Comparison of ENCODE assay signal across 8 mouse cellular contexts in genomic region chr5:122158557-122159515, GRCm38 (mm10). TPM values are rescaled to one million over a fixed set of nuclear protein-coding genes. Genes with fewer than 3 reads are reported as not detected.
DNase-seq lines count a peak whose midpoint lies in the region; ATAC-seq and TF ChIP-seq lines count a peak whose summit lies in the region.

No protein-coding gene starts in this region.

- peaks cover 4% of the 10 kb centered on the region for H3K27me3 ChIP-seq in CH12.LX (replicated peaks)
- no peaks in the 10 kb centered on the region for H3K27me3 ChIP-seq in forebrain, embryonic 12.5 days
- H3K27me3 ChIP-seq in midbrain, embryonic 11.5 days (ENCODE audit: control insufficient read depth, insufficient read depth, low read length): peaks cover 2% of the 10 kb centered on the region; the same call in 1 of the 2 replicates

- H3K27ac ChIP-seq in CH12.LX (ENCODE audit: insufficient read depth, low read depth): peak overlapping the region; percentile 51
- H3K27ac ChIP-seq in forebrain, embryonic 12.5 days: peak overlapping the region; percentile 84
- H3K27ac ChIP-seq in midbrain, embryonic 11.5 days (ENCODE audit: low read depth, low read length): peak overlapping the region; percentile 40

- no peak for TF ChIP-seq RAD21 in CH12.LX (IDR thresholded peaks at IDR 0.05; ENCODE audit: low read depth, low read length)

- dilution Hi-C loops in CH12.LX (cut with MboI; ENCODE audit: extremely low pct_ligation_motif_present, extremely low pct_unique_long_range_greater_than_20kb, low sequenced_read_pairs): no loop called here

- TF ChIP-seq EP300 in CH12.LX (IDR thresholded peaks at IDR 0.05; ENCODE audit: low read length): no peak

- peak; percentile 38 to 40 for DNase-seq in cerebellum, postnatal 36 days
- DNase-seq in cerebellum, adult 11 months: no peak
- DNase-seq in CH12.LX (ENCODE audit: extremely low read depth): no peak
- peak; percentile 43 for DNase-seq in kidney, postnatal 14 days
- peak; percentile 93 for DNase-seq in midbrain, embryonic 11.5 days (ENCODE audit: low spot score, missing footprints)
- peak; percentile 54 for DNase-seq in thymus, postnatal 14 days
- no peak for DNase-seq in left cerebral cortex, adult 11 months (ENCODE audit: low spot score)

- peak overlapping the region; percentile 99 for H3K9ac ChIP-seq in CH12.LX (ENCODE audit: insufficient read depth, low read depth)
- peak overlapping the region; percentile 98 for H3K9ac ChIP-seq in forebrain, embryonic 12.5 days
- H3K9ac ChIP-seq in midbrain, embryonic 11.5 days (ENCODE audit: low read length): peak overlapping the region; percentile 97

- H3K79me2 ChIP-seq in CH12.LX (replicated peaks; ENCODE audit: control insufficient read depth, extremely low read depth, insufficient read depth, poor library complexity, severe bottlenecking): peaks cover 55% of the 10 kb centered on the region

- 2% methylated on average over 41 of the region's 42 CpGs for WGBS in forebrain, embryonic 12.5 days
- WGBS in midbrain, embryonic 11.5 days: 3% methylated on average over 42 of the region's 42 CpGs

- H3K9me3 ChIP-seq in CH12.LX (replicated peaks; ENCODE audit: low read length): no peaks in the 10 kb centered on the region
- H3K9me3 ChIP-seq in forebrain, embryonic 12.5 days: no peaks in the 10 kb centered on the region
- no peaks in the 10 kb centered on the region for H3K9me3 ChIP-seq in midbrain, embryonic 11.5 days (ENCODE audit: control insufficient read depth, low read length)

- peaks cover 28 to 41% of the 10 kb centered on the region in 2 experiments for H3K36me3 ChIP-seq in CH12.LX (replicated peaks in 1 of 2; ENCODE audit: control insufficient read depth in 1 of 2, insufficient read depth in 1 of 2, low read length in 1 of 2)
- peaks cover 28% of the 10 kb centered on the region for H3K36me3 ChIP-seq in forebrain, embryonic 12.5 days (replicated peaks)
- peaks cover 4% of the 10 kb centered on the region for H3K36me3 ChIP-seq in midbrain, embryonic 11.5 days (ENCODE audit: control insufficient read depth, insufficient read depth, low read length)

- H3K4me2 ChIP-seq in CH12.LX (ENCODE audit: insufficient read depth, low read depth, poor library complexity, severe bottlenecking): peak overlapping the region; percentile 63
- peak overlapping the region; percentile 84 for H3K4me2 ChIP-seq in forebrain, embryonic 12.5 days
- peak overlapping the region; percentile 57 for H3K4me2 ChIP-seq in midbrain, embryonic 11.5 days

- peak overlapping the region; percentile 94 to 100 (median 99) for H3K4me3 ChIP-seq in CH12.LX (replicated peaks in 1 of 3; ENCODE audit: low read depth in 2 of 3, low read length in 2 of 3, poor library complexity in 1 of 3)
- H3K4me3 ChIP-seq in forebrain, embryonic 12.5 days (replicated peaks): peak overlapping the region; percentile 91
- peak overlapping the region; percentile 85 for H3K4me3 ChIP-seq in midbrain, embryonic 11.5 days (ENCODE audit: low read depth, low read length)

- no peak for TF ChIP-seq CTCF in CH12.LX (conservative IDR thresholded peaks at IDR 0.05 in 1 of 2, IDR thresholded peaks at IDR 0.05 in 1 of 2; ENCODE audit: low read depth in 2 of 2, low read length in 2 of 2)

- ATAC-seq in forebrain, embryonic 12.5 days (ENCODE audit: low FRiP score): peak; percentile 56
- peak; percentile 47 for ATAC-seq in midbrain, embryonic 11.5 days (ENCODE audit: low FRiP score)

- in situ Hi-C loops in CH12.LX (cut with MboI; ENCODE audit: low pct_ligation_motif_present, low pct_unique_long_range_greater_than_20kb, low sequenced_read_pairs): no loop called here

- no peak for TF ChIP-seq POLR2A in CH12.LX (IDR thresholded peaks at IDR 0.05; ENCODE audit: low read depth, low read length)

- peaks cover 17 to 56% of the 10 kb centered on the region in 2 experiments for H3K4me1 ChIP-seq in CH12.LX (ENCODE audit: control insufficient read depth in 1 of 2, insufficient read depth in 2 of 2)
- peaks cover 59% of the 10 kb centered on the region for H3K4me1 ChIP-seq in forebrain, embryonic 12.5 days
- peaks cover 42% of the 10 kb centered on the region for H3K4me1 ChIP-seq in midbrain, embryonic 11.5 days (ENCODE audit: control insufficient read depth, insufficient read depth, low read length)

TF ChIP-seq in CH12.LX, 34 proteins besides CTCF, POLR2A, EP300 and RAD21:
- TF ChIP-seq SIN3A (IDR thresholded peaks at IDR 0.05; ENCODE audit: low read length) (peak; percentile 24; the same call in 1 of the 2 replicates), CHD2 (IDR thresholded peaks at IDR 0.05; ENCODE audit: low read length) (no peak)

RNA-seq across cellular contexts. Expression of gene Ppp1cc, which starts 0.8 kb away (rescaled TPM):
- total RNA-seq in CH12.LX (2012; rRNA removed) (191 and 234 TPM in 2 replicates), CH12.LX (2014; rRNA removed) (401 and 406 TPM in 2 replicates)
- polyA plus RNA-seq in CH12.LX (2012; ENCODE audit: insufficient read length, low read depth): 358 and 375 TPM in 2 replicates
- 324 and 337 TPM in 2 replicates for polyA plus RNA-seq in forebrain, embryonic 12.5 days (2016; fragmentation: Nextera tagmentation; extraction: Ambion mirVana)
- 311 and 338 TPM in 2 replicates for polyA plus RNA-seq in midbrain, embryonic 11.5 days (2014; fragmentation: Nextera tagmentation; extraction: Ambion mirVana)

RNA-seq across cellular contexts. Expression of gene Ccdc63, which starts 18.2 kb away (rescaled TPM):
- total RNA-seq in CH12.LX (2012; rRNA removed): 0.47 and 0.59 TPM in 2 replicates
- total RNA-seq in CH12.LX (2014; rRNA removed): 0.39 TPM in 1 of 2 replicates, not detected in the other
- 0.70 and 0.94 TPM in 2 replicates for polyA plus RNA-seq in CH12.LX (2012; ENCODE audit: insufficient read length, low read depth)
- polyA plus RNA-seq in forebrain, embryonic 12.5 days (2016; fragmentation: Nextera tagmentation; extraction: Ambion mirVana): not detected in 2 replicates
- polyA plus RNA-seq in midbrain, embryonic 11.5 days (2014; fragmentation: Nextera tagmentation; extraction: Ambion mirVana): 0.03 TPM in 1 of 2 replicates, not detected in the other

RNA-seq across cellular contexts. Expression of gene Hvcn1, which starts 47.8 kb away (rescaled TPM):
- total RNA-seq in CH12.LX (2012; rRNA removed): 156 and 167 TPM in 2 replicates
- total RNA-seq in CH12.LX (2014; rRNA removed): 132 and 143 TPM in 2 replicates
- 145 and 159 TPM in 2 replicates for polyA plus RNA-seq in CH12.LX (2012; ENCODE audit: insufficient read length, low read depth)
- 7.5 and 8.4 TPM in 2 replicates for polyA plus RNA-seq in forebrain, embryonic 12.5 days (2016; fragmentation: Nextera tagmentation; extraction: Ambion mirVana)
- 11.4 and 12.5 TPM in 2 replicates for polyA plus RNA-seq in midbrain, embryonic 11.5 days (2014; fragmentation: Nextera tagmentation; extraction: Ambion mirVana)

RNA-seq across cellular contexts. Expression of gene Myl2, which starts 58.1 kb away (rescaled TPM):
- total RNA-seq in CH12.LX (2012; rRNA removed) (not detected in 2 replicates), CH12.LX (2014; rRNA removed) (not detected in 2 replicates)
- polyA plus RNA-seq in CH12.LX (2012; ENCODE audit: insufficient read length, low read depth): not detected in 2 replicates
- polyA plus RNA-seq in forebrain, embryonic 12.5 days (2016; fragmentation: Nextera tagmentation; extraction: Ambion mirVana): 1.5 and 2.5 TPM in 2 replicates
- polyA plus RNA-seq in midbrain, embryonic 11.5 days (2014; fragmentation: Nextera tagmentation; extraction: Ambion mirVana): 0.29 TPM in 1 of 2 replicates, not detected in the other

Comparison
In these comparisons a context has a peak if more than half of its experiments do, and no peak if none do; other contexts are left out.
1. DNase-seq: peak in cerebellum, postnatal 36 days (2 of 2), kidney, postnatal 14 days (single experiment), midbrain, embryonic 11.5 days (single experiment) and thymus, postnatal 14 days (single experiment); none in cerebellum, adult 11 months (single experiment), CH12.LX (single experiment) and left cerebral cortex, adult 11 months (single experiment).
2. RNA of gene Hvcn1, which starts 47.8 kb away (polyA plus RNA-seq): 145 to 159 TPM in CH12.LX; 11.4 to 12.5 TPM in midbrain, embryonic 11.5 days and 7.5 to 8.4 TPM in forebrain, embryonic 12.5 days; every median in the first group is over 10 times any median in the second.
3. Peak in every context shown above with its lines, with median percentiles within 50 percentile points of each other: H3K27ac ChIP-seq, H3K4me2 ChIP-seq, H3K4me3 ChIP-seq and H3K9ac ChIP-seq.